Mouse (Mus musculus): ENCODE data around the gene Mark2.
A peak's percentile ranks its signal among the peaks of the same experiment; 100 is the strongest.
"Not testable (repeated sequence)": the region's sequence is repeated elsewhere in the genome, so short reads cannot be mapped to it uniquely, and the experiment has no call there.

Gene Mark2

DNA sequence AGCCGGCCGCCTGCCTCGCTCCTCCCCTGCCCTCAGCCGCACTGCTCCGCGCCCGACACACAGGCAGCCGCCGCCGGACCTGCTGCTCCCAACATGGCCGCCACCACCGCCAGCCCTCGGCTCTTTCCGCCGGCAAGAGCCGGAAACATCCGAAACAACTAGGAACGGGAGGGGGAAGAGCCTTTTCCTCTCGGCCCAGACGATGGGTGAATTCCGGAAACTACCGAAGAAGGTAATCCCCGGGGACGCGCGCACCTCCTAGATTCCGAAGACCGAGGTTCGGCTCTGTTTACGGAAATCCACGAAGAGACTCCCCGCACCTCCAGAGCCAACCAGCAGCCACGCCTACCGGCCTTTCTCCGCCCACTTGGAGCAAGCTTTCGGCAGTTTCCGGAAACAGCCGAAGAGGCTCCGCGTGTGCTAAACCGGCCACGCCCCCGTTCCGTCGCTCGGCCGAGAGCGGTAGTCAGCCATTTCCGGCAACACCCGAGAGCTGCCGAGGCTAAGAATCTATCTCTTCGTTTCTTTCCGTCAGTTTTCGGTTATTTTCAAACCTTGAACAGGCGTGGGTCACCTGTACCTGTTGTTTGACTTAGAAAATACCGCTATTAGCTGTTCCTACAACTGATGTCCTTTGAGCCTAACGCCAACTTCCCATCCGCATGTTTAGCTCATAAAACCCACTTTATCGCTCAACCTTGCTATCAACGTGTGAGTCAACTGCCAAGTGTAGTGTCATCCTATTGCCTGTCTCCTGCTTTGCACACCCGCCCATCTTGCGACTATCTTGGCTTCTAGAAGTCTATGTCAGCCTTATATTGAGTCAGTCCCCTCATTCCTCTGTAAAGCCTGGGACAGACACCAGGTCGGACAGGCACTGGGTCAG lies at the start of gene Mark2:
Gene Mark2 (minus strand): TSS at position 349 of the 886 bp plus-strand sequence.
- DNase-seq (ENCODE audit: low spot score) = peak; percentile 94

DNA sequence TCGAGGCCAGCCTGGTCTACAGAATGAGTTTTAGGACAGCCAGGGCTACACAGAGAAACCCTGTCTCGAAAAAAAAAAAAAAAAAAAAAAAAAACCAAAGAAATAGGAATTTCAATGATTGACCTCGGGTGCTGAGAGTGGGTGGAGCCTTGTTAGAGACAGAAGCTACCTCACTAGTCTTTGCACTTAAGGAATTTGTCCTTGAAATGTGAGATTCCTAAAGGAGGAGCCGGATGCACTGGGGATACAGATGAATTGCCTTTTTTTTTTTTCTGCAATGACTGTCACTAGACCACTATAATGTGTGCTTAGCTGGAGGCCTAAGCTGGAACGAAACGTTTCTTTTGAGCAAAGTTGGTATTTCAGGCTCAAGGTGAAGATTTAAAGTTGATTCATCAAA lies 46.8 kb upstream of the Mark2 start:
- DNase-seq (ENCODE audit: low spot score) = no peak

DNA sequence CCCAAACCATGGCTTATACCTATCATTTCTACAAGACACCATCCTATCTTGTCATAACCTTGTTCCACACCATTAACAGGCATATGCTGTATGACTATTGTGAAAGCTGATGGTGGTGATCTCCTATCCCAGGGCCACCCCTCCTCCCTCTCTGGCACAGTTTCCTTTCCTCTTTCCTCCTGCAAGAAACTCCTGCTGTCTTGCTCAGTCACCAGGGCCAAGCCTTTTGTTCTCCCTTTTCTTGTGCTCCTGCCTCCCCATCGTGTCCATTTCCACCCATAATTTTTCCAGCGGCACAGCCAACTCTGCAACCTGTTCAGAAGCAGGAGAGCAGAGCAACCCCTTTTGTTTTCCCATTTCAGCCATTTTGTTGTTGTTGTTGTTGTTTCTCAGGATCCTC lies 44.4 kb upstream of the Mark2 start:
- no peak for DNase-seq (ENCODE audit: low spot score)

DNA sequence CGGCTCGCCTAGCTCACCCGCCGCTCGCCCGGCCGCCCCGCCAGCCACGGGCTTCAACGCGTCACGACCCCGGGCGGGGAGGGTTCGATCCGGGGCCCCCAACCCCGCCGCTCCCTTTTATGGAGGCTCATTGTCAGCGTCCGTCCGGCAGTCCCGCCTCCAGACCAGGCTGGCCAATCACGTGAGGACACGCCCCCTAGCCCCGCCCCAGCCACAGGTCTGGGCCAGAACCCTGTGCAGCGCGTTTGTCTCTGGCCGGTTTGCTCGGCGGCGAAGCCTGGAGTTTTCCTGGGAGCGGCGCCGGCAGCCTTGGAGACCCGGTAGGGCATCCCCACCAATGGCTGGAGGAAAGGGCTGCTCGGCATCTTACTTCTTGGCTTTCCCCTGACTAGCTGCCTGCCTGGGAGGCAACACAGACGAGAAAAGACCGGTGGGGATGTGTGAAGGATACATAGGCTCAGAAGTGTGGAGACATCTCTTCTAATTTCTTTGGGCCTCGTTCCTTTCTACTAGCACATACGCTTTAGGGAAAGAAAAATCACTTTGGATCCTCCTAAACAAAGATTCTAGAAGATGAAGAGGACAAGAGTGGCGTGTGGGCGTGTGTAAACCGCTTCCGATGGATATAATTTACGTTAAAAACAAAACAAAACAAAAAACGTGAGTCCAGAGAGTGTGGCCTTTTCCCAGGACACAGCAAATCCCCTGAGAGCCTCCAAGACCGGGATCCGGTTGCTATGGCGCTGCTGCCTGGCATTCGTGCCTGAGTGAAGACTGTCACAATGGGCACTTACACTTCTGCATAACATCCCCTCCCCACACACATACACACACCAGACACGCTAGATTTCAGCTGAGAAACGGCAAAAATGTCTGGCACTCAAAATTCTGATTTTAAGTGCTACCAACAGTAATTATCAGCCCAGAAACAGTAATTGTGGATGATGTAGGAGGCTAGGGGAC lies 41.5 kb upstream of the Mark2 start, which contains the start of gene Spindoc:
Gene Spindoc (minus strand): TSS at position 92 of the 963 bp plus-strand sequence.
- DNase-seq (ENCODE audit: low spot score) = peak; percentile 98

DNA sequence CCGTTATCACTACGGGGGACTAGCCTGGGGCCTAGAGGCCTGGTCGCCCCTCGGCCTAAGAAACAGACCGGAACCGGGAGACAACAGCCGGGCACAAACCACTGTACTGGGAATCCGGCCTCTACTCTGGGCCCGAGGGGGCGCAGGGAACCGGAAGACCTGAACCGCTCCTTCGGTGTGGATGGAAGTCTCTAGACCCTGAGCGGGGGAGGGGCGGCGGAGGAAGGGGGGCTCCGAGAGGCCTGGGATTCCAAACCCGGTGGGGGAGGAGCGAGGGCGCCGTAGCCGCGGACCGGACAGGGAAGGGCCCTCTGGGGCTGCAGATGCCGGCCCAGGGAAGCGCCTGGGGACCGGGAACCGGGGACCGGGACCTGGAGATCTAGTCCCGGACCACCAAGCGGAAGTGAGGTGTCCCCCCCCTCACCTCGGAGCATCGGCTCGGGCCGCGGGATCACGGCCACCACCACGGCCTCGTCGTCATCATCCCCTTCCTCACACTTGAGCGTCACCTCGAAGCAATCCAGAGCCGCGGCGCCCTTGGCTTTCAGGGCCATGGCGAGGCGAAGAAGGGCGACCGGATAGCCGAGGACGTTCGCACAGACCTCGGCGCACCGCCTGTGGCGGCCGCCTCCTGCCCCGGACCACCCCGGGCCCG lies 40.7 kb upstream of the Mark2 start:
- DNase-seq (ENCODE audit: low spot score) = peak; percentile 56

DNA sequence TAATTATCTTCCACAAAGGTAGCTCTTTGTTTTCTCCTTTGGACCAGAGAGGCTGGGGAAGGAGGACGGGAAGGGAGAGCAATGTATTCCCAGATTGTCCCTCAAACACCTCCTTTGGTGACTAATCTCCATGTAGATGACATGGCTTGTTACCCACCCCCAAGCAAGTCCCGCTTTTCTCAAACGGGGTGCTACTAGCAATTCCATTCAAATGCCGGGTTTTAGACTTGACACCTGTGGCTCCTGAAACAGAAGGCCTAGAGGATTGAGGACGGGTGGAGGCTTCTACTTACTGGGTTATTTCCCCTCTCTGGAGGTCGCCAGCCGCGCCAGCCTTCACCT lies 40.2 kb upstream of the Mark2 start:
- no peak for DNase-seq (ENCODE audit: low spot score)

DNA sequence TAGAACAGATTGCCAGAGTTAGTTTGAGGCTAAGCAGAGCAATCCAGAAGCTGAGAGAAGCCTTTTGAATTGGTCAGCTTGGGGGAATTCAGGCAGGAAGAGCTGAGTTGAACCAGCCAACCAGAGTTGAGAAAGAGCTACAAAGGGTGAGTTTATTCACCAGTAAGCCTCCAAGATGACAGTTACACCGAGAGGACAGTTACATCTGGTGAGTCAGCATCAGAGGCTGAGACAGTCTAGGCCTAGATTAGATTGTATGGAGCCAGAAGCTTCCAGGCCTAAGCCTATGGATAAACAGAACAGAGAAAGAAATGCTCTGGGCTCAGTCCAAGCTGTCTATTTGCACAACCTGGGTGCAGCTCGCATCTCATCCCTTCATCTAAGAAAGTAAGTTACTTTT lies 36.0 kb upstream of the Mark2 start:
- no peak for DNase-seq (ENCODE audit: low spot score)

DNA sequence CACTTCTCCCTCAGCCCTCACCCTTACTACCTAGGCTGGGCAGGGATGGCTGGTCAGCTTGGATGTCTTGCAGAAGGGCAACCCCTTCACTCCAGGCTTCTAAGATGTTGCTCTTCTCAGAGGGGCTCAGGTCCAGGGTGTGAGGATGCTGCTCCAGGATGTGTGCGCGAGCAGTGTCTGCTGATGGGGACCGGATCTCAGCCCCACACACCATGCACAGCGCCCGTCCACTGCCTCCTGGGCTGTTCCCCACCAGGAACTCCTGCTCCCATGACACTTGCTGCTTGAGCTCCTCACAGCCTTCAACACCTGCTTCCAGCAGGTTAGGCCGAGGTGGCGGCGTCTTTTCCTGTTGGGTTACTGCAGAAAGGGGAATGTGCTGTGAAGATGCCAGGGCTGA lies 32.8 kb upstream of the Mark2 start:
- DNase-seq (ENCODE audit: low spot score) = no peak

DNA sequence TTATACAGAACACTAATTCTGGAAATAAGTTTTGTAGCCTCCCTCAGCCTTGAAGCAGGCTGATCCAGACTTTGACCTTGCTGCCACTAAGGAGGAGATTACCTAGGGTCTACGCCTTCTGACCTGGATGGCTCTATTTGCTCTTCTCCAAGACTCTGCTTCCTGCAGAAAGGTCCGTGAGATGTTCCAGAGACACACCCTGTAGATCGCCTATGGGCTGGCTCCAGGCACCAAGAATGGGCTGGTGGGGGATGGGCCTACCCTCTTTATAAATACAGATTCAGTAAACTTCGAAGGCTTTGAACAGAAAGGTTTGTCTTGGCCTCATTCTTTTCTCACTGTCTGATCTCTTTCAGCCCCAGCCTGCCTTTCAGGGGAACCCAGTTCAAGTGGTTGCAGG lies 27.8 kb upstream of the Mark2 start:
- DNase-seq (ENCODE audit: low spot score) = not testable (repeated sequence)

DNA sequence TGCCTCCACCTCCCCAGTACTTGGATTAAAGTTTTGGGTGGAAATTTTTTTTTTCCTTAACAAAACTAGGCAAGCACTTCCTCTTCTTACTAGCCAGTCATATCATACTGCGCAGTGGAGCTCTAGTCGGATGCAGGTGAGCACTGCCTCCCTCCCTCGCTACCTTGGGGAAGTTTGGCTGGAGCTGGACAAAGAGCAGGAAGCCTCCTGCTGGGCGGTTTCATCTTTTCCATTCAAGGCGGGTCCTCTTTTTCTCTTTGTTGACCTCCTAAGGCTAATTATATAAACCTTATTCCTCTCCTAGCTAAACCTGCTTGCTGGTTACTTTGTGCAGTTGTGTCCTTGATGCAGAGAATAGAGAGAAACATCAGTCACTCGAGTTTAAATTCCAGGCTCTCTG lies 12.0 kb upstream of the Mark2 start:
- no peak for DNase-seq (ENCODE audit: low spot score)

DNA sequence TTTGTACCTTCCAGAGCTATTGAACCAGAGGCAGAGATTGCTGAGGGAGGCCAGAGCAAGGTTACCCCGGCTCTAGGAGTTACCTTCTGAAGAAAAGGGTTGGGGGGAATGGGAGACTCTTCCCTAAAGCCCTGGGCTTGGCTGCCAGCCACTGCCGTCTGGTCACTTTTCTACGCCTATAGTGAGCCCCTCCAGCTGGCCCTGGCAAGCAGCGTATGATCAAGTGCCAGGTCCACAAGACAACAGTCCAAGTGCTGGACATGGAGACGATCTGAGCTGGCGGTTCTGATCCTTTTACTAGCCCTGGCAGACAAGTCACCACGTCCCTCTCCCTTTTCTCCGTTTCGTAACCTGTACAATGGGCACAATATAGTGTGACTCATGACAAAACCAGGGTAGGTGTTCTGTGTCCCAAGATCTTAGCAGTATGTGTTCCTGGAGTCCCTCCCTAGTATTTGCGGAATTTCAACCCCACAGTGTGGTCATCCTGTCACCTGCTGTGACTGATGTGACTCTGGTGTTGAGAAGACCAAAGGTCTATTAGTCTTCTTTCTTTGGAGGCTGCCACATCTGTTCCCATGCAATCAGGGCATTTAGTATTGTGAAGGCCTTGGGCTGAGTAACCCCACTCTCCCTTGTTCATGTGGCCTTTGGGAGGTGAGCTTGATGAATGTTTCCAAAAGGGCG lies 11.3 kb upstream of the Mark2 start:
- DNase-seq (ENCODE audit: low spot score) = no peak

DNA sequence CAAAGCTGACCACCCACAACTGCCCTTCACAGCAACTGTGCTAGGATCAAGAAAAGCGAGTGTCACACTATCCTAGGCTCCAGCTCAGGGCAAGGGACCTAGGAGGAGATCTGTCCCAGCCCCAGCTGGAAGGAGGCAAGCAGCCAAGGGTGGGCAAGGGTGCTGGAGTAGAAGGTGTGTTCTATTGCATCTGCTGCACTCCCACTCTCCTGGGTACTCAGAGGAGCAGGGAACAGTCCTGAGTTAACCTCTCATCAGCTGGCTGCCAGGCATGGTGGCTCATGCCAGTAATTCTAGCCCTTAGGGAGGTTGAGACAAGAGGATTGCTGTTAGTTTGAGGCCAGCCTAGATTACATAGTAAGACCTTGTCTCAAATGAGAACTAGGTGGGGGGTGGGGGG lies 8.3 kb upstream of the Mark2 start:
- DNase-seq (ENCODE audit: low spot score) = no peak

DNA sequence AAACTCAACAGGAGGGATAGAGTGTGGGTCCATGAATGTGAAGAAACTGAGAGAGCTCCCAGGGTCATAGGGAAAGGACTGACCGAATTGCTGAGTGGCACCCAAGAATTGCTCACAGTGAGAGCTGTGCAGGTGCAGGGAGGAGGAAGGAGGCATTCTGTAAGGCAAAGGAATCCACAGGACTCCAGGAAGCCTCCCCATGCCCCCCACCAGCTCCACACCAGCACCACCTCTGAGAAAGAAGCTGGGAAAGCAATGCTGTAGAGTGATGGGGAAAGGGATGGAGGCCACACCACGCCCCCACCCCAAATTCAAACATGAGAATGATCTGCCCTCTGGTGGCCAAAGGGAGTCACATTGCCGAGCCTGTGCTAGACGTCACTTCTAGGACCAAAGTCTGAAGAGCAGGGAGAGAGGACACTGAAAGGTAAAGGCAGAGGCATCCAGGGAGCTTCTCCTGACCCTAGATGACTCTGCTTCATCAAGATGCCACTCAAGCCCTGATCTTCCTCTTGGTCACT lies 3.6 kb upstream of the Mark2 start:
- DNase-seq (ENCODE audit: low spot score) = peak; percentile 27

DNA sequence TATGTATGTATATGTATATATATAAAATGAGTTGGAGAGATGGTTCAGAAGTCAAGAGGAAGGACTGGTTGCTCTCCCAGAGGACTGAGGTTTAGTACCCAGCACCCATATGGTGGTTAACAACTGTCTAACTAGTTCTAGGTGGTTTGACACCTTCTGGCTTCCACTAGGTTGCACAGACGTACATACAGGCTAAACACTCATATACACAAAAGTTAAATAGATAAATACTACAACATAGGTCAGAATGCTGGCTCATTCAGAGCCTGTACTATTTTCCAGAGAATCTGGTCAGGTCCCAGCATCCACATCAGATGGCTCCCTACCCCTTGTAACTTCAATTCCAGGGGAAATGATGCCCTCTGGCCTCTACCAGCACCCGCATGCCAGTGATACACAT lies 986 bp upstream of the Mark2 start:
- no peak for DNase-seq (ENCODE audit: low spot score)

DNA sequence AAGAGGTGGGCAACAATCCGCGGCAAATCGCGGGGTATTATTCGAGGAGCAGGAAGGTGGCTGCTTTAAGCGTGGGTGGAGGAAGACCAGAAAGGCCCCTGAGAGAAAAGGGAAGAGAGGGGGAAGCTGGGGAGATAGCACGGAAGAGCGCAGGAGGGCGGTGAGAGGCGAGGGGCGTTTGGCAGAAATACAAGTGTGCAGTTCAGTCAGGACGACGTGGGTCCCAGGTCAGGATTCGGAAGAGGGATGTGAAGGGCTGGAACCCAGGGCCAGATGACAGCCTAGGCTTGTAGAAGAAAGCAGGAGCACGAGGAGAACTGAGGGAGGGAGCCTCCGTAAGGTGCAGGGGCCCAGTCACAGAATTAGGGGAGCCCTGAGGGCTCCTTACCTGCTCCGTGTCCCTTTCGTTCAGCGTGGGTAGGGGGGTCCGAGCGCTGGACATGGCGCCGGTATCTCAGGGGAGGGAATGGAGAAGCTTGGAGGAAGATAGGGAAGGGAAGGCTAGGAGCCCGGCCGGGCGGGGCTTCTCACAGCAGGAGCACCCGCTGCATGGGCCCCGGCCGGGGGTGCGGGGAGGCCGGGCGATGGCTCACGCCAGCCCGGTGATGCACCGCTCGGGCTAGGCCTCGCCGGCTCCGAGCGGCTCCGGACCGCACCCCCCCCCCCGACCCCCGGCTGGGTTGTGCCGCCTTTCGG lies 732 bp downstream of the Mark2 start:
- DNase-seq (ENCODE audit: low spot score) = peak; percentile 18

DNA sequence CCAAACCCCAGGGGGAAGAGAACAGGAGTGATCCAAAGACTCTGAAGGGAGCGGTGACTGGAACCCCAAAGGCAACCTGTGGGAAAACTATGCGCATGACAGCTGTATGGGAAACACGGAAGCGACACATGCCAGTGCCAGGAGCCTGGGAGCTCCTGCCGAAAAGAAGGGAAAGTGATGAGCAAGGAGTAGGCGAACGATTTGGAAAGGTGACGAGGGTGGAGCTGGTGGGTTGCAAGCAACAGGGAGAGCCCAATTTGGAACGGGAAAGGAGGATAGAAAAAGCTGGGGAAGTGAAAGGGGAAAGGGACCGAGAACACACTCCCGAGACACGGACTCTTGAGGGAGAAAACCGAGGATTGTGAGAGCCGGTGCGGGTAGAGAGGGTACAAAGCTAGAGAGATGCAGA lies 1.3 kb downstream of the Mark2 start:
- DNase-seq (ENCODE audit: low spot score) = no peak

DNA sequence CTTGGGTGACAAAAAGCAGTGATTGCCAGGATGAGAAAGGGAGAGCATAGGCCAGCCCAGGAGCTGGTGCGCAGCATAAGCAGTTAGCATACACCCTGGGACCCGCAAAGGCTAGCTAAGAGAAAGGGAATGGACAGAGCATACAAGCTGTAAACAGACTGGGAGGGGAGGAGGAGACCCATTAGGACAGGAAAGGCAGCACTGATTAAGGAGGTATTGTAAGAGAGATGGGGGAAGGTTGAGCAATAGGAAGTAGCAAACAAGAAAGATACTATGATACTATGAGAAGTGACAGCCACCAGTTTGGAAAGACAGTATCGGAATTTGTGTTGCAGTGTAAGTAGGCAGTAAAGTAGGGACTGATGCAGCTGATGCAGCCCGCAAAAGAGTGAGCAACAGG lies 1.8 kb downstream of the Mark2 start:
- DNase-seq (ENCODE audit: low spot score) = no peak

DNA sequence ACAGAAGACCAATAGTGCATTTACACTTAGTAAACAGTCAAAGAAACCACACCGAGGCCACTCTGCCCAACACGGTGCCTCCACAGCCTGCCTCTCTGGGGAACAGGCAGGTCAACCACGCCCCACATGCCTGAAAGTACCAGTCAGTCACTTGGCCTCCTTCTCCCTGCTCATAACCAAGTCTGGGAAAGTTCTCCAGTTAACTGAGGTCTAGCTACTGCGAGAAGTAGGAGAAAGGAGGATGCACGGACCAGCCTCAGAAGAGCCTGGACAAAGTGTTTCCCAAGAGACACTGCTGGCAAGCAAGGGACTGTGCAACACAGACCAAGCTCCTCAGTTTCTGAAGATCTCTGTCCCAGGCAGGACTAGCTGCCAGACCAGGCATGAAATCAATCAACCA lies 2.6 kb downstream of the Mark2 start:
- DNase-seq (ENCODE audit: low spot score) = no peak

DNA sequence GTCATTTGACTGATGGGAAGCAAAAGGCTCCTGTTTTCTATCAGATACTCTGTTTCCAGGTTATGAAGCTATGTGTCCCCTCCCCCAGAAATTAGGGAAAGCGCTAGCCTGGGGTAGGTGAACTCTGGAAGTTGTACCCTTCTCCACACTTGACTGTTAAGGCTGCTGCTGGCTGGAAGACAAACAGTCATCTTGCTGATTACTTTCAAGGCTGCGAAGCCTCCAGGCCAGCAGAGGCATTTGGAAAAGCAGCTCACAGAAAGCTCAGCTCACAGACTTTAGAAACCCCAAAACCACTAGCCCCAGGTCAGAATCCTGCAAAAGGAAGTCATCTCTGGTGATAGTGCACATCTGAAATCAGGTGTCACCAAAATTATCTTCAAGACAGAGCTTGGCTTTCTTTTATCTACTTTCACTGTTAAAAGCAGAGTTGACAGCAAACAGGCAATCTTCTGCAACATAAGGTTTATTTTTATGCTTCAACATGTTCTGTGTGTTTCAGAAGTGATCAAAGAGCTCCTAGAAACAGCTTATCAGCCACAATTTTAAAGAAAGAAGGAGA lies 3.8 kb downstream of the Mark2 start:
- DNase-seq (ENCODE audit: low spot score) = no peak

DNA sequence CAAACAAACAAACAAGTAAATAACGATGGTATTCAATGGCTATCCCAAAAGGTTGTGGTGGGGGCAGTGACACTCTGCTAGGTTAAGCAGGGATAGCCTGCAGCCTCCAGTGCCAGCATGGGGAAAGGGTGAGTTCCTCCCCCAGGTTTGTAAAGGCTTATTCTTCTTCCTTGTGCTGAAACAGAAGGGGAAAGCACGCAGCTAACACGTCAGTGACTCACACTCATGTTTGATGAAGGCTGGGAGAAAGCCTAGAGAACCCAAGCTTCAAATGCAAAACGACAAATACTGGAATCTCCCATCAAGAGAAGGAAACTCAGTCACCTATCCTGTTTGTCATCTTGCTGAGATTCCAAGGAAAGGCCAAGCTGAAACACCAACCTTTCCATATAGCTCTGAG lies 6.0 kb downstream of the Mark2 start:
- DNase-seq (ENCODE audit: low spot score) = no peak

DNA sequence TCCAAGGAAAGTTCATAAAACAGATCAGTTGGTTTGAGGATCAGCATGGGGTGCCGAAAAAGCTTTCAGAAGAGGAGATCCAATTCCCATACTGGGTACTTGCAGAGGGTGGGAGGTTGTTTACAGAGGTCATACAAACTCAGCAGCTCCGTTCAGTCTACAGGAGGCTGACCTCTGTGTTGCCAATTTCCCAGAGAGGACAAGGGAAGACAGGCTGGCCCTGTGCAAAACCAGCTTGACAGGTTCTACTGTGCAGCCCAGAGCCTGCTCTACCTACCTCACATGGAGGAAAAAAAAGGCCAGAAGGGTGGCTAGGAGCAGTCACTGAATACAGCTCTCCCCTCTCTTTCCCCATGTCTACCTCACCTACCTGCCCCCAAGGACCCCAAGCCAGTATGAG lies 7.6 kb downstream of the Mark2 start:
- no peak for DNase-seq (ENCODE audit: low spot score)

All from ovary, postnatal 10 days (tissue).